Mouse (Mus musculus) intestine, postnatal 0 days (tissue): ENCODE measurements around the gene Spdef. TPM values are rescaled to one million over a fixed set of nuclear protein-coding genes. Genes with fewer than 3 reads are reported as not detected.

Source experiments
- ATAC-seq: fragments of 200-750 bp; cut with Nextera tagmentation; 2 replicates; pipeline ENCODE4 v1.8.0; 2017; ENCODE audit warnings: mild to moderate bottlenecking, moderate TSS enrichment, moderate library complexity
- H3K27ac ChIP-seq: fragments of 300-500 bp; sonication (generic); 2 replicates; pipeline ENCODE4 v1.5.1; 2014; ENCODE audit warnings: mild to moderate bottlenecking, low read depth, low read length, moderate library complexity
- H3K27me3 ChIP-seq: fragments of 300-500 bp; sonication (generic); replicated peaks from 2 replicates; pipeline ENCODE4 v1.6.1; 2014; ENCODE audit warnings: low read length, mixed read lengths; ENCODE audit not compliant: control insufficient read depth, insufficient read depth
- H3K36me3 ChIP-seq: fragments of 300-500 bp; sonication (generic); 2 replicates; pipeline ENCODE4 v1.6.1; 2014; ENCODE audit warnings: mild to moderate bottlenecking, moderate library complexity; ENCODE audit not compliant: control insufficient read depth, insufficient read depth
- H3K4me1 ChIP-seq: fragments of 300-500 bp; sonication (generic); replicated peaks from 2 replicates; pipeline ENCODE4 v1.6.1; 2014; ENCODE audit warnings: antibody characterized with exemption, low read length, mixed read lengths; ENCODE audit not compliant: control insufficient read depth, insufficient read depth
- H3K4me2 ChIP-seq: fragments of 300-500 bp; sonication (generic); replicated peaks from 2 replicates; pipeline ENCODE4 v1.6.1; 2014; ENCODE audit warnings: low read depth, mild to moderate bottlenecking, moderate library complexity
- H3K4me3 ChIP-seq: fragments of 300-500 bp; sonication (generic); 2 replicates; pipeline ENCODE4 v1.5.1; 2014; ENCODE audit warnings: low read depth, low read length
- H3K9ac ChIP-seq: fragments of 300-500 bp; sonication (generic); 2 replicates; pipeline ENCODE4 v1.6.1; 2014; ENCODE audit warnings: mild to moderate bottlenecking, low read depth, low read length
- H3K9me3 ChIP-seq: fragments of 300-500 bp; sonication (generic); 2 replicates; pipeline ENCODE4 v1.6.1; 2016; ENCODE audit warnings: mixed run types; ENCODE audit not compliant: control insufficient read depth
- CTCF ChIP-seq: sonication (generic); IDR thresholded peaks from 2 replicates; pipeline ENCODE4 v1.5.1; 2016; ENCODE audit warnings: low read depth, mild to moderate bottlenecking, control low read depth, antibody characterized with exemption, moderate library complexity
- WGBS: fragments of 180-500 bp; shearing (Covaris S2); extraction: QIAGEN DNeasy Blood & Tissue Kit; methylation state at CpG from one replicate; pipeline ENCODE4 v1.1.7; 2014; 5-methylcytosine and 5-hydroxymethylcytosine counted together
- polyA plus RNA-seq: library from polyadenylated mRNA; unstranded; fragments of >200 nt; fragmentation: Nextera tagmentation; extraction: Ambion mirVana; gene quantifications from 2 replicates; pipeline ENCODE4 v1.2.1, GENCODE M21; 2015

Spdef gene
- polyA plus RNA-seq, 1 experiment from 2014 or later: 9.9 TPM

GRCm38 (mm10) chr17:27709650-27710049 is 19.1 kb downstream of the Spdef start:
- Histone ChIP-seq H3K9ac (no peak overlapping the region), H3K27ac (no peak overlapping the region), H3K27me3 (no peaks in the 10 kb centered on the region), H3K36me3 (no peaks in the 10 kb centered on the region), H3K4me3 (no peak overlapping the region), H3K4me1 (no peaks in the 10 kb centered on the region), H3K9me3 (no peaks in the 10 kb centered on the region), H3K4me2 (no peak overlapping the region)
- ATAC-seq: no peak
- 81% methylated on average over 5 of the region's 5 CpGs for WGBS
- no peak for TF ChIP-seq CTCF

- Histone ChIP-seq H3K27ac (no peak overlapping the region), H3K4me2 (peak overlapping the region; percentile 68), H3K4me3 (peak overlapping the region; percentile 29), H3K36me3 (no peaks in the 10 kb centered on the region), H3K4me1 (no peaks in the 10 kb centered on the region), H3K27me3 (no peaks in the 10 kb centered on the region), H3K9ac (no peak overlapping the region), H3K9me3 (no peaks in the 10 kb centered on the region)
- TF ChIP-seq CTCF: peak; percentile 47; the same call in 1 of the 2 replicates
- peak; percentile 72 for ATAC-seq
- 3% methylated on average over 25 of the region's 25 CpGs for WGBS
Measured at GRCm38 (mm10) chr17:27707954-27708661, 20.6 kb downstream of the Spdef start.

GRCm38 (mm10) chr17:27705661-27706060 is 23.1 kb downstream of the Spdef start:
- 45% methylated on average over 9 of the region's 10 CpGs for WGBS
- no peaks in the 10 kb centered on the region for H3K36me3 ChIP-seq
- no peak overlapping the region for H3K27ac ChIP-seq
- no peaks in the 10 kb centered on the region for H3K27me3 ChIP-seq
- no peaks in the 10 kb centered on the region for H3K4me1 ChIP-seq
- no peak for TF ChIP-seq CTCF
- H3K9me3 ChIP-seq: no peaks in the 10 kb centered on the region
- ATAC-seq: no peak
- no peak overlapping the region for H3K4me2 ChIP-seq
- no peak overlapping the region for H3K4me3 ChIP-seq
- no peak overlapping the region for H3K9ac ChIP-seq

GRCm38 (mm10) chr17:27703961-27704621 is 24.7 kb downstream of the Spdef start:
- Histone ChIP-seq H3K27ac (no peak overlapping the region), H3K9me3 (0 out of 2 replicates have a peak, but pooled peaks cover under 1% of the 10 kb centered on the region), H3K4me1 (no peaks in the 10 kb centered on the region), H3K4me2 (no peak overlapping the region), H3K36me3 (no peaks in the 10 kb centered on the region), H3K9ac (no peak overlapping the region), H3K27me3 (no peaks in the 10 kb centered on the region), H3K4me3 (no peak overlapping the region)
- no peak for TF ChIP-seq CTCF
- WGBS: 67% methylated on average over 5 of the region's 5 CpGs
- ATAC-seq: no peak

- H3K4me1 ChIP-seq: no peaks in the 10 kb centered on the region
- no peaks in the 10 kb centered on the region for H3K27me3 ChIP-seq
- peak overlapping the region; percentile 65 for H3K4me2 ChIP-seq
- WGBS: 2% methylated on average over 34 of the region's 34 CpGs
- peak overlapping the region; percentile 26 for H3K4me3 ChIP-seq
- peak; percentile 88 for TF ChIP-seq CTCF
- H3K36me3 ChIP-seq: no peaks in the 10 kb centered on the region
- peak; percentile 25; the same call in 1 of the 2 replicates for ATAC-seq
- no peak overlapping the region for H3K27ac ChIP-seq
- 0 out of 2 replicates have a peak, but pooled peaks cover 3% of the 10 kb centered on the region for H3K9me3 ChIP-seq
- no peak overlapping the region for H3K9ac ChIP-seq
Measured at GRCm38 (mm10) chr17:27702518-27702917, 26.2 kb downstream of the Spdef start.

GRCm38 (mm10) chr17:27701856-27702255 is 26.9 kb downstream of the Spdef start:
- Histone ChIP-seq H3K9ac (no peak overlapping the region), H3K4me3 (no peak overlapping the region), H3K4me1 (no peaks in the 10 kb centered on the region), H3K27ac (no peak overlapping the region), H3K4me2 (peak overlapping the region; percentile 65; the same call in 1 of the 2 replicates), H3K9me3 (0 out of 2 replicates have a peak, but pooled peaks cover 3% of the 10 kb centered on the region), H3K27me3 (no peaks in the 10 kb centered on the region), H3K36me3 (no peaks in the 10 kb centered on the region)
- no peak for ATAC-seq
- TF ChIP-seq CTCF: no peak
- WGBS: 84% methylated on average over 6 of the region's 6 CpGs
